Mouse (Mus musculus) intestine, embryonic 14.5 days (tissue): ENCODE data around the gene Patl2. TPM values are rescaled to one million over a fixed set of nuclear protein-coding genes. Genes with fewer than 3 reads are reported as not detected.
A peak's percentile ranks its signal among the peaks of the same experiment; 100 is the strongest.

Source experiments
- ATAC-seq: fragments of 200-750 bp; cut with Nextera tagmentation; replicated peaks from 2 replicates; pipeline ENCODE4 v1.8.0; 2017; ENCODE audit warnings: low read depth, moderate number of reproducible peaks, moderate TSS enrichment, moderate library complexity; ENCODE audit not compliant: low FRiP score, low TSS enrichment
- DNase-seq: peaks from one replicate; pipeline ENCODE4 v3.0.0-alpha.2; 2018; ENCODE audit warnings: low spot score
- H3K27ac ChIP-seq: fragments of 300-500 bp; sonication (generic); 2 replicates; pipeline ENCODE4 v1.5.1; 2014; ENCODE audit warnings: low read depth, mild to moderate bottlenecking, control low read depth
- H3K27me3 ChIP-seq: fragments of 300-500 bp; sonication (generic); replicated peaks from 2 replicates; pipeline ENCODE4 v1.6.1; 2014; ENCODE audit warnings: low read length, control low read depth; ENCODE audit not compliant: control insufficient read depth, insufficient read depth
- H3K36me3 ChIP-seq: fragments of 300-500 bp; sonication (generic); 2 replicates; pipeline ENCODE4 v1.6.1; 2014; ENCODE audit warnings: low read length, control low read depth; ENCODE audit not compliant: control insufficient read depth, insufficient read depth
- H3K4me1 ChIP-seq: fragments of 300-500 bp; sonication (generic); replicated peaks from 2 replicates; pipeline ENCODE4 v1.6.1; 2014; ENCODE audit warnings: low read length, control low read depth, mixed read lengths; ENCODE audit not compliant: control insufficient read depth, insufficient read depth
- H3K4me2 ChIP-seq: fragments of 300-500 bp; sonication (generic); 2 replicates; pipeline ENCODE4 v1.6.1; 2014; ENCODE audit warnings: low read length
- H3K4me3 ChIP-seq: fragments of 300-500 bp; sonication (generic); 2 replicates; pipeline ENCODE4 v1.5.1; 2014; ENCODE audit warnings: low read depth, low read length, control low read depth, mixed read lengths
- H3K9ac ChIP-seq: fragments of 300-500 bp; sonication (generic); 2 replicates; pipeline ENCODE4 v1.6.1; 2014; ENCODE audit warnings: mild to moderate bottlenecking, low read length
- H3K9me3 ChIP-seq: fragments of 300-500 bp; sonication (generic); 2 replicates; pipeline ENCODE4 v1.6.1; 2016; ENCODE audit warnings: low read length, control low read depth; ENCODE audit not compliant: control insufficient read depth
- WGBS: fragments of 180-500 bp; shearing (Covaris S2); extraction: QIAGEN DNeasy Blood & Tissue Kit; methylation state at CpG from one replicate; pipeline ENCODE4 v1.1.7; 2014; 5-methylcytosine and 5-hydroxymethylcytosine counted together
- polyA plus RNA-seq: library from polyadenylated mRNA; unstranded; fragments of >200 nt; fragmentation: Nextera tagmentation; extraction: Ambion mirVana; gene quantifications from 2 replicates; pipeline ENCODE4 v1.2.1, GENCODE M21; 2014

The Patl2 gene
- polyA plus RNA-seq, 1 experiment from 2014 or later: not detected

GRCm38 (mm10) chr2:122155292-122155691 lies 30.7 kb downstream of the Patl2 start:
- Histone ChIP-seq H3K9me3 (no peaks in the 10 kb centered on the region), H3K4me1 (no peaks in the 10 kb centered on the region; the same call in 1 of the 2 replicates), H3K36me3 (peaks cover 14% of the 10 kb centered on the region; the same call in 1 of the 2 replicates), H3K4me3 (no peak overlapping the region), H3K27me3 (no peaks in the 10 kb centered on the region), H3K4me2 (no peak overlapping the region), H3K27ac (no peak overlapping the region), H3K9ac (no peak overlapping the region)
- WGBS: 71% methylated on average over 2 of the region's 2 CpGs
- DNase-seq: no peak
- ATAC-seq: no peak

- Histone ChIP-seq H3K4me3 (no peak overlapping the region), H3K27ac (no peak overlapping the region), H3K4me1 (no peaks in the 10 kb centered on the region; the same call in 1 of the 2 replicates), H3K9me3 (no peaks in the 10 kb centered on the region), H3K36me3 (peaks cover 14% of the 10 kb centered on the region; the same call in 1 of the 2 replicates), H3K27me3 (no peaks in the 10 kb centered on the region), H3K9ac (no peak overlapping the region), H3K4me2 (no peak overlapping the region)
- no peak for DNase-seq
- WGBS: 88% methylated on average over 2 of the region's 2 CpGs
- no peak for ATAC-seq
These were observed 31.5 kb downstream of the Patl2 start for GRCm38 (mm10) chr2:122154479-122154878.

- ATAC-seq (no peak), DNase-seq (no peak)
- H3K27ac ChIP-seq: no peak overlapping the region
- peaks cover 14% of the 10 kb centered on the region; the same call in 1 of the 2 replicates for H3K36me3 ChIP-seq
- H3K9ac ChIP-seq: no peak overlapping the region
- whole genome bisulfite sequencing: 85% methylated on average over 6 of the region's 7 CpGs
- no peaks in the 10 kb centered on the region for H3K27me3 ChIP-seq
- H3K9me3 ChIP-seq: no peaks in the 10 kb centered on the region
- H3K4me1 ChIP-seq: no peaks in the 10 kb centered on the region; the same call in 1 of the 2 replicates
- no peak overlapping the region for H3K4me2 ChIP-seq
- no peak overlapping the region for H3K4me3 ChIP-seq
These were observed 32.2 kb downstream of the Patl2 start for GRCm38 (mm10) chr2:122153681-122154365.

GRCm38 (mm10) chr2:122152850-122153249 lies 33.1 kb downstream of the Patl2 start:
- Histone ChIP-seq H3K4me1 (no peaks in the 10 kb centered on the region; the same call in 1 of the 2 replicates), H3K9ac (no peak overlapping the region), H3K36me3 (peaks cover 14% of the 10 kb centered on the region; the same call in 1 of the 2 replicates), H3K27me3 (no peaks in the 10 kb centered on the region), H3K4me2 (no peak overlapping the region), H3K9me3 (no peaks in the 10 kb centered on the region), H3K27ac (no peak overlapping the region), H3K4me3 (no peak overlapping the region)
- 84% methylated on average over 3 of the region's 3 CpGs for WGBS
- no peak for DNase-seq
- ATAC-seq: no peak

GRCm38 (mm10) chr2:122151221-122151620 lies 34.8 kb downstream of the Patl2 start:
- Histone ChIP-seq H3K9ac (no peak overlapping the region), H3K27ac (no peak overlapping the region), H3K4me1 (no peaks in the 10 kb centered on the region; the same call in 1 of the 2 replicates), H3K4me3 (no peak overlapping the region), H3K9me3 (no peaks in the 10 kb centered on the region), H3K4me2 (no peak overlapping the region), H3K27me3 (no peaks in the 10 kb centered on the region), H3K36me3 (peaks cover 14% of the 10 kb centered on the region; the same call in 1 of the 2 replicates)
- DNase-seq: peak; percentile 47
- 91% methylated on average over 1 of the region's 1 CpGs for WGBS
- ATAC-seq: no peak

GRCm38 (mm10) chr2:122149716-122150115 lies 36.3 kb downstream of the Patl2 start:
- no peak for ATAC-seq
- no peak overlapping the region for H3K27ac ChIP-seq
- H3K4me1 ChIP-seq: no peaks in the 10 kb centered on the region; the same call in 1 of the 2 replicates
- H3K4me3 ChIP-seq: no peak overlapping the region
- WGBS: 91% methylated on average over 3 of the region's 3 CpGs
- no peak overlapping the region for H3K9ac ChIP-seq
- no peak overlapping the region for H3K4me2 ChIP-seq
- no peaks in the 10 kb centered on the region for H3K27me3 ChIP-seq
- peaks cover 14% of the 10 kb centered on the region; the same call in 1 of the 2 replicates for H3K36me3 ChIP-seq
- DNase-seq: peak; percentile 38
- no peaks in the 10 kb centered on the region for H3K9me3 ChIP-seq

GRCm38 (mm10) chr2:122149316-122149715 lies 36.7 kb downstream of the Patl2 start:
- 0 out of 2 replicates have a peak overlapping the region, but pooled peaks have one; percentile 72 for H3K4me3 ChIP-seq
- no peaks in the 10 kb centered on the region for H3K9me3 ChIP-seq
- peak overlapping the region; percentile 62; the same call in 1 of the 2 replicates for H3K4me2 ChIP-seq
- ATAC-seq (no peak), DNase-seq (no peak)
- no peaks in the 10 kb centered on the region; the same call in 1 of the 2 replicates for H3K4me1 ChIP-seq
- H3K36me3 ChIP-seq: peaks cover 11% of the 10 kb centered on the region; the same call in 1 of the 2 replicates
- H3K27me3 ChIP-seq: no peaks in the 10 kb centered on the region
- H3K27ac ChIP-seq: no peak overlapping the region
- 93% methylated on average over 6 of the region's 6 CpGs for WGBS
- no peak overlapping the region for H3K9ac ChIP-seq

GRCm38 (mm10) chr2:122148242-122148917 lies 37.6 kb downstream of the Patl2 start:
- peaks cover 9% of the 10 kb centered on the region; the same call in 1 of the 2 replicates for H3K36me3 ChIP-seq
- no peak; the same call in 1 of the 2 replicates for ATAC-seq
- H3K27ac ChIP-seq: peak overlapping the region; percentile 54
- no peaks in the 10 kb centered on the region for H3K9me3 ChIP-seq
- H3K27me3 ChIP-seq: no peaks in the 10 kb centered on the region
- H3K4me1 ChIP-seq: no peaks in the 10 kb centered on the region; the same call in 1 of the 2 replicates
- H3K4me3 ChIP-seq: peak overlapping the region; percentile 72
- H3K9ac ChIP-seq: peak overlapping the region; percentile 74
- WGBS: 22% methylated on average over 18 of the region's 18 CpGs
- peak overlapping the region; percentile 62 for H3K4me2 ChIP-seq
- DNase-seq: peak; percentile 75
